Mouse (Mus musculus) bone marrow macrophage, adult 2 months (primary cell): Measurements from ENCODE around the gene Slc6a20b. TPM values are rescaled to one million over a fixed set of nuclear protein-coding genes. Genes with fewer than 3 reads are reported as not detected.
A peak's percentile ranks its signal among the peaks of the same experiment; 100 is the strongest.

Source experiments
- H3K27ac ChIP-seq: 2 replicates; pipeline ENCODE4 v1.5.1; 2012; ENCODE audit warnings: low read depth, low read length; ENCODE audit not compliant: insufficient read depth
- H3K4me1 ChIP-seq: 2 replicates; pipeline ENCODE4 v1.6.1; 2012; ENCODE audit warnings: low read length; ENCODE audit not compliant: control insufficient read depth, insufficient read depth
- H3K4me3 ChIP-seq: 2 replicates; pipeline ENCODE4 v1.5.1; 2012; ENCODE audit warnings: mild to moderate bottlenecking, low read length, moderate library complexity; ENCODE audit not compliant: insufficient read depth
- CTCF ChIP-seq: IDR thresholded peaks from 2 replicates; pipeline ENCODE4 v1.5.1; 2012; ENCODE audit warnings: low read depth, mild to moderate bottlenecking, low read length, moderate library complexity
- POLR2A ChIP-seq: IDR thresholded peaks from 2 replicates; pipeline ENCODE4 v1.6.1; 2012; ENCODE audit warnings: mild to moderate bottlenecking, low read depth, low read length, borderline replicate concordance
- polyA plus RNA-seq: library from polyadenylated mRNA; stranded (reverse); fragments of >200 nt; gene quantifications from 2 replicates; pipeline ENCODE4 v1.2.4, GENCODE M21; 2012; ENCODE audit not compliant: missing spikeins, insufficient read depth, insufficient read length

The Slc6a20b gene
- polyA plus RNA-seq, 1 experiment: not detected

- TF ChIP-seq CTCF (no peak), POLR2A (no peak)
- peaks cover 6% of the 10 kb centered on the region for H3K4me1 ChIP-seq
These were observed 35.5 kb downstream of the Slc6a20b start for GRCm38 (mm10) chr9:123596910-123597309.

GRCm38 (mm10) chr9:123595194-123595593, 37.2 kb downstream of the Slc6a20b start:
- H3K4me3 ChIP-seq: no peak overlapping the region
- no peak overlapping the region for H3K27ac ChIP-seq
- H3K4me1 ChIP-seq: peaks cover 5% of the 10 kb centered on the region
- no peak for TF ChIP-seq CTCF
- no peak for TF ChIP-seq POLR2A

More at GRCm38 (mm10) chr9:123596910-123597309, 35.5 kb downstream of the Slc6a20b start:
- Histone ChIP-seq H3K27ac (no peak overlapping the region), H3K4me3 (no peak overlapping the region)

GRCm38 (mm10) chr9:123589240-123589910, 43.0 kb downstream of the Slc6a20b start:
- Histone ChIP-seq H3K4me1 (no peaks in the 10 kb centered on the region), H3K27ac (no peak overlapping the region), H3K4me3 (no peak overlapping the region)
- no peak for TF ChIP-seq POLR2A
- no peak for TF ChIP-seq CTCF

GRCm38 (mm10) chr9:123577360-123578192, 54.8 kb downstream of the Slc6a20b start:
- H3K4me3 ChIP-seq: no peak overlapping the region
- H3K4me1 ChIP-seq: 0 out of 2 replicates have a peak, but pooled peaks cover 2% of the 10 kb centered on the region
- TF ChIP-seq CTCF: no peak
- TF ChIP-seq POLR2A: no peak
- H3K27ac ChIP-seq: peak overlapping the region; percentile 21; the same call in 1 of the 2 replicates

- no peak overlapping the region for H3K27ac ChIP-seq
- no peak for TF ChIP-seq POLR2A
- no peak for TF ChIP-seq CTCF
- no peak overlapping the region for H3K4me3 ChIP-seq
- no peaks in the 10 kb centered on the region for H3K4me1 ChIP-seq
These were observed 77.8 kb downstream of the Slc6a20b start for GRCm38 (mm10) chr9:123554599-123554998.

Other genes starting within 250 kb of the Slc6a20b start
- 35.2 and 36.1 TPM in 2 replicates for gene Limd1, start 153.9 kb downstream of the Slc6a20b start, polyA plus RNA-seq
- 34.8 and 37.9 TPM in 2 replicates for gene Sacm1l, start 102.8 kb downstream of the Slc6a20b start, polyA plus RNA-seq
- not detected in 2 replicates for gene Ccr9, start 45.9 kb upstream of the Slc6a20b start, polyA plus RNA-seq
- gene Slc6a20a, start 46.3 kb upstream of the Slc6a20b start, polyA plus RNA-seq: not detected in 2 replicates
- gene Lztfl1, start 85.1 kb upstream of the Slc6a20b start, polyA plus RNA-seq: 34.7 and 37.9 TPM in 2 replicates
- gene Cxcr6, start 173.9 kb upstream of the Slc6a20b start, polyA plus RNA-seq: not detected in 2 replicates
- 15.0 and 16.2 TPM in 2 replicates for gene Fyco1, start 219.3 kb upstream of the Slc6a20b start, polyA plus RNA-seq
- gene Xcr1, start 229.5 kb upstream of the Slc6a20b start, polyA plus RNA-seq: not detected in 2 replicates